Mouse (Mus musculus) hindbrain, embryonic 11.5 days (tissue): ENCODE measurements around the gene Gm13090. TPM values are rescaled to one million over a fixed set of nuclear protein-coding genes. Genes with fewer than 3 reads are reported as not detected.
A peak's percentile ranks its signal among the peaks of the same experiment; 100 is the strongest.

Source experiments
- ATAC-seq: fragments of 200-750 bp; cut with Nextera tagmentation; 2 replicates; pipeline ENCODE4 v1.8.0; 2017; ENCODE audit warnings: mild to moderate bottlenecking, moderate TSS enrichment, moderate library complexity; ENCODE audit not compliant: low FRiP score
- DNase-seq: peaks from one replicate; pipeline ENCODE4 v3.0.0-alpha.2; 2015; ENCODE audit warnings: low spot score
- H3K27ac ChIP-seq: fragments of 300-500 bp; sonication (generic); 2 replicates; pipeline ENCODE4 v1.5.1; 2014; ENCODE audit warnings: mild to moderate bottlenecking, low read depth, low read length
- H3K27me3 ChIP-seq: fragments of 300-500 bp; sonication (generic); 2 replicates; pipeline ENCODE4 v1.6.1; 2014; ENCODE audit warnings: mild to moderate bottlenecking, low read length, moderate library complexity, mixed read lengths; ENCODE audit not compliant: control insufficient read depth, insufficient read depth
- H3K36me3 ChIP-seq: fragments of 300-500 bp; sonication (generic); 2 replicates; pipeline ENCODE4 v1.6.1; 2014; ENCODE audit warnings: mild to moderate bottlenecking, low read length, moderate library complexity, mixed read lengths; ENCODE audit not compliant: control insufficient read depth, insufficient read depth
- H3K4me1 ChIP-seq: fragments of 300-500 bp; sonication (generic); replicated peaks from 2 replicates; pipeline ENCODE4 v1.6.1; 2014; ENCODE audit warnings: low read length, mixed read lengths; ENCODE audit not compliant: control insufficient read depth, insufficient read depth
- H3K4me2 ChIP-seq: fragments of 300-500 bp; sonication (generic); replicated peaks from 2 replicates; pipeline ENCODE4 v1.6.1; 2014; ENCODE audit warnings: mild to moderate bottlenecking, low read depth, low read length
- H3K4me3 ChIP-seq: fragments of 300-500 bp; sonication (generic); 2 replicates; pipeline ENCODE4 v1.5.1; 2014; ENCODE audit warnings: low read depth, low read length
- H3K9ac ChIP-seq: fragments of 300-500 bp; sonication (generic); 2 replicates; pipeline ENCODE4 v1.6.1; 2014; ENCODE audit warnings: low read depth, low read length
- H3K9me3 ChIP-seq: fragments of 300-500 bp; sonication (generic); 2 replicates; pipeline ENCODE4 v1.6.1; 2016; ENCODE audit warnings: low read length; ENCODE audit not compliant: control insufficient read depth
- WGBS: fragments of 180-500 bp; shearing (Covaris S2); extraction: QIAGEN DNeasy Blood & Tissue Kit; methylation state at CpG from one replicate; pipeline ENCODE4 v1.1.7; 2014; 5-methylcytosine and 5-hydroxymethylcytosine counted together
- polyA plus RNA-seq: library from polyadenylated mRNA; unstranded; fragments of >200 nt; fragmentation: Nextera tagmentation; extraction: Ambion mirVana; gene quantifications from 2 replicates; pipeline ENCODE4 v1.2.1, GENCODE M21; 2014

Gm13090 gene
- polyA plus RNA-seq, 1 experiment from 2014 or later, result 0.56 TPM

GRCm38 (mm10) chr4:151128641-151129541, 39.5 kb downstream of the Gm13090 start:
- ATAC-seq, result peak; percentile 81
- peak; percentile 92 for DNase-seq
- Histone ChIP-seq H3K4me1 (peaks cover 16% of the 10 kb centered on the region), H3K27ac (peak overlapping the region; percentile 100), H3K36me3 (no peaks in the 10 kb centered on the region), H3K9me3 (no peaks in the 10 kb centered on the region), H3K27me3 (no peaks in the 10 kb centered on the region; the same call in 1 of the 2 replicates), H3K4me2 (peak overlapping the region; percentile 70), H3K9ac (peak overlapping the region; percentile 96), H3K4me3 (peak overlapping the region; percentile 55)
- under 1% methylated on average over 69 of the region's 69 CpGs for WGBS

GRCm38 (mm10) chr4:151129725-151130557, 40.6 kb downstream of the Gm13090 start:
- DNase-seq (no peak), ATAC-seq (no peak)
- WGBS, result 67% methylated on average over 16 of the region's 16 CpGs
- Histone ChIP-seq H3K27ac (peak overlapping the region; percentile 100), H3K4me1 (peaks cover 16% of the 10 kb centered on the region), H3K4me3 (peak overlapping the region; percentile 55), H3K9me3 (no peaks in the 10 kb centered on the region), H3K27me3 (no peaks in the 10 kb centered on the region; the same call in 1 of the 2 replicates), H3K36me3 (no peaks in the 10 kb centered on the region), H3K4me2 (peak overlapping the region; percentile 70), H3K9ac (peak overlapping the region; percentile 96)

- H3K27ac ChIP-seq, result 0 out of 2 replicates have a peak overlapping the region, but pooled peaks have one; percentile 1
- H3K4me1 ChIP-seq, result peaks cover 16% of the 10 kb centered on the region
- no peak overlapping the region for H3K4me3 ChIP-seq
- H3K9ac ChIP-seq, result peak overlapping the region; percentile 15; the same call in 1 of the 2 replicates
- no peaks in the 10 kb centered on the region; the same call in 1 of the 2 replicates for H3K27me3 ChIP-seq
- 58% methylated on average over 9 of the region's 9 CpGs for WGBS
- no peaks in the 10 kb centered on the region for H3K9me3 ChIP-seq
- H3K4me2 ChIP-seq, result no peak overlapping the region
- no peak for ATAC-seq
- no peak for DNase-seq
- no peaks in the 10 kb centered on the region for H3K36me3 ChIP-seq
Measured at GRCm38 (mm10) chr4:151130756-151131490, 41.6 kb downstream of the Gm13090 start.

- no peaks in the 10 kb centered on the region for H3K9me3 ChIP-seq
- peaks cover 11% of the 10 kb centered on the region for H3K4me1 ChIP-seq
- no peak overlapping the region for H3K9ac ChIP-seq
- no peaks in the 10 kb centered on the region; the same call in 1 of the 2 replicates for H3K27me3 ChIP-seq
- H3K4me3 ChIP-seq, result no peak overlapping the region
- WGBS, result 74% methylated on average over 9 of the region's 9 CpGs
- H3K4me2 ChIP-seq, result no peak overlapping the region
- ATAC-seq, result no peak
- no peak overlapping the region for H3K27ac ChIP-seq
- no peak for DNase-seq
- no peaks in the 10 kb centered on the region for H3K36me3 ChIP-seq
Measured at GRCm38 (mm10) chr4:151132493-151132892, 43.1 kb downstream of the Gm13090 start.

- no peak overlapping the region for H3K27ac ChIP-seq
- DNase-seq (no peak), ATAC-seq (no peak)
- H3K36me3 ChIP-seq, result no peaks in the 10 kb centered on the region
- H3K27me3 ChIP-seq, result peaks cover 2% of the 10 kb centered on the region; the same call in 1 of the 2 replicates
- H3K9me3 ChIP-seq, result no peaks in the 10 kb centered on the region
- no peak overlapping the region for H3K4me2 ChIP-seq
- H3K9ac ChIP-seq, result no peak overlapping the region
- H3K4me1 ChIP-seq, result peaks cover 16% of the 10 kb centered on the region
- 77% methylated on average over 4 of the region's 4 CpGs for WGBS
- H3K4me3 ChIP-seq, result no peak overlapping the region
Measured at GRCm38 (mm10) chr4:151133760-151134159, 44.4 kb downstream of the Gm13090 start.

- Histone ChIP-seq H3K9ac (no peak overlapping the region), H3K4me2 (no peak overlapping the region), H3K4me3 (no peak overlapping the region), H3K27me3 (peaks cover 2% of the 10 kb centered on the region; the same call in 1 of the 2 replicates), H3K27ac (no peak overlapping the region), H3K4me1 (peaks cover 22% of the 10 kb centered on the region), H3K9me3 (no peaks in the 10 kb centered on the region), H3K36me3 (no peaks in the 10 kb centered on the region)
- 83% methylated on average over 8 of the region's 8 CpGs for WGBS
- no peak for ATAC-seq
- no peak for DNase-seq
Measured at GRCm38 (mm10) chr4:151135491-151135890, 46.1 kb downstream of the Gm13090 start.

- H3K4me3 ChIP-seq, result no peak overlapping the region
- H3K27me3 ChIP-seq, result peaks cover 2% of the 10 kb centered on the region; the same call in 1 of the 2 replicates
- no peak overlapping the region for H3K27ac ChIP-seq
- peaks cover 28% of the 10 kb centered on the region for H3K4me1 ChIP-seq
- WGBS, result 58% methylated on average over 5 of the region's 5 CpGs
- no peak for DNase-seq
- no peaks in the 10 kb centered on the region for H3K9me3 ChIP-seq
- H3K36me3 ChIP-seq, result no peaks in the 10 kb centered on the region
- no peak for ATAC-seq
- no peak overlapping the region for H3K9ac ChIP-seq
- H3K4me2 ChIP-seq, result peak overlapping the region; percentile 26
Measured at GRCm38 (mm10) chr4:151137701-151138100, 48.3 kb downstream of the Gm13090 start.

GRCm38 (mm10) chr4:151138135-151138534, 48.8 kb downstream of the Gm13090 start:
- H3K27me3 ChIP-seq, result peaks cover 2% of the 10 kb centered on the region; the same call in 1 of the 2 replicates
- WGBS, result 43% methylated on average over 10 of the region's 10 CpGs
- no peaks in the 10 kb centered on the region for H3K36me3 ChIP-seq
- no peak overlapping the region for H3K9ac ChIP-seq
- peaks cover 28% of the 10 kb centered on the region for H3K4me1 ChIP-seq
- no peaks in the 10 kb centered on the region for H3K9me3 ChIP-seq
- ATAC-seq (no peak), DNase-seq (no peak)
- no peak overlapping the region for H3K4me3 ChIP-seq
- H3K4me2 ChIP-seq, result peak overlapping the region; percentile 17
- H3K27ac ChIP-seq, result 0 out of 2 replicates have a peak overlapping the region, but pooled peaks have one; percentile 97
